Mouse (Mus musculus): ENCODE measurements around the gene Gm17019. TPM values are rescaled to one million over a fixed set of nuclear protein-coding genes. Genes with fewer than 3 reads are reported as not detected.
"Not testable (repeated sequence)": the region's sequence is repeated elsewhere in the genome, so short reads cannot be mapped to it uniquely, and the experiment has no call there.

Gene Gm17019
- polyA plus RNA-seq, 1 experiment: not detected

DNA sequence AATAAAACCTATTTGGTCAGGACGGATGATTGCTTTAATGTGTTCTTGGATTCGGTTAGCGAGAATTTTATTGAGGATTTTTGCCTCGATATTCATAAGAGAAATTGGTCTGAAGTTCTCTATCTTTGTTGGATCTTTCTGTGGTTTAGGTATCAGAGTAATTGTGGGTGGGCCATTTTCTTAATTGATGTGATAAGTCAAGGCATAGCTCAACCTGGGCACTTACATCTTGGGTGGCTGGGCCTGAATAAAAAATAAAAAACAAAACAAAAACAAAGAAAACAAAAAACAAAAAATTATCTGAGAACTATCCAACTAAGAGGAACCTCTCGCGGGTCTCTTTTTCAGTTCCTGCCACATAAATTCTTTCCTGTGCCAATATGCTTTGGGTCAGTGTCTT, 38.7 kb downstream of the Gm17019 start:
- DNase-seq; H3K27me3 ChIP-seq (ENCODE audit: control insufficient read depth, insufficient read depth, low read length); H3K36me3 ChIP-seq (ENCODE audit: control insufficient read depth, insufficient read depth, low read length); H3K4me1 ChIP-seq (replicated peaks; ENCODE audit: control insufficient read depth, insufficient read depth, low read length); H3K27ac ChIP-seq (ENCODE audit: control insufficient read depth, insufficient read depth, low read length); H3K4me3 ChIP-seq (ENCODE audit: control insufficient read depth, insufficient read depth, low read length): not testable (repeated sequence)
- WGBS: 90% methylated on average over 6 of the region's 6 CpGs

DNA sequence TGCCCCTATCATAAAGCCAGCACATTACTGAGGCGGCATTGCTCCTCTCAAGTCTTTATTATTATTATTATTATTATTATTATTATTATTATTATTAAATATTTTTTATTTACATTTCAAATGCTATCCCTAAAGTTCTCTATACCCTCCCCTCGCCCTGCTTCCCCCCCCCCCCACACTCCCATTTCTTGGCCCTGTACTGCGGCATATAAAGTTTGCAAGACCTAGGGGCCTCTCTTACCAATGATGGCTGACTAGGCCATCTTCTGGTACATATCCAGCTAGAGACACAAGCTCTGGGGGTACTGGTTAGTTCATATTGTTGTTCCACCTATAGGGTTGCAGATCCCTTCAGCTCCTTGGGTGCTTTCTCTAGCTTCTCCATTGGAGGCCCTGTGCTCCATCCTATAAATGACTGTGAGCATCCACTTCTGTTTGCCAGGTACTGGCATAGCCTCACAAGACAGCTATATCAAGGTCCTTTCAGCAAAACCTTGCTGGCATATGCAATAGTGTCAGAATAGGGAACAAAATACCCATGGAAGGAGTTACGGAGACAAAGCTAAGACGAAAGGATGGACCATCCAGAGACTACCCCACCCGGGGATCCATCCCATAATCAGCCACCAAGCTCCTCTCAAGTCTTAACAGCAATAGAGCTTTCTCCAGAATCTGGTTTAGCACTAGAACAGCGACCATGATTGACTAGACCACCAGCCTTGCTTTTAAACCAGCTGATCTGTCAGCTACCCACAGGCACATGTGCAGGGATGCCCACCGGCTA, 42.2 kb downstream of the Gm17019 start:
- not testable (repeated sequence) for H3K27ac ChIP-seq (ENCODE audit: control insufficient read depth, insufficient read depth, low read length); H3K27me3 ChIP-seq (ENCODE audit: control insufficient read depth, insufficient read depth, low read length); H3K36me3 ChIP-seq (ENCODE audit: control insufficient read depth, insufficient read depth, low read length); H3K4me1 ChIP-seq (replicated peaks; ENCODE audit: control insufficient read depth, insufficient read depth, low read length); DNase-seq; H3K4me3 ChIP-seq (ENCODE audit: control insufficient read depth, insufficient read depth, low read length)
- 83% methylated on average over 8 of the region's 8 CpGs for WGBS

DNA sequence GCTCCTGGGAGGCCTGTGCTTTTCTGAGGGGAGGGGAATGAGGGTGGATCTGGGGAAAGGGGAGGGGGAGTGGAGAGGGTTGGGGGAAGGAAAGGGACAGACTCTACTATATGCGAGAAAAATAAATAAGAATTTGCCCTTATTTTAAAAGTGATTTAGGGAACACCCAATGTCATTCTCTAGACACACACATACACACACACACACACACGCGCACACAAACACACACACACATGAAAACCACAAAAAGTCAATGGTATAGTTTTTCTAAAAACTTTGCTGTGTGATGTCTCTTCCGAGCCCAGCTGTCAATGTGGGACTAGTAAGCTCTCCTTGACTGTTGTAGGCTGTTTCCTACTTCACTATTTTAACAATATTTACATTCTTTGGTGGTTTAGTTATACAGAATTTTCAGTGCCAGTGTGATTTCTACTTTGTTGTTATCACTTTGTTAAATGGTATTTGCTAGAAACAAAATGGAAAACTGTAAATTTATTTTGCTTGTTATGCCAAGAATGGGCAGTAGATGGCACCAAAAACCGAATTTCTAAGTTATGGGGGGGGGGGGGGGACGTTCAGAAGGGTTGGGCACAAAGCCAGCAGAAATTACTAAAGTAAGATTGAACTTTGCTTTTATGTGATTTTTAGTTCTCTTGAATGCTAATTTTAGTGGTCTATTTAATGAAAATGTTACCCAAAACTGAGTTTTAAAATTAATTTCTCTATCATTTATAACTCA, 46.0 kb downstream of the Gm17019 start:
- 44% methylated on average over 6 of the region's 6 CpGs for WGBS

More for the DNA sequence above, 46.0 kb downstream of the Gm17019 start:
- H3K36me3 ChIP-seq (ENCODE audit: control insufficient read depth, insufficient read depth, low read length); H3K4me3 ChIP-seq (ENCODE audit: control insufficient read depth, insufficient read depth, low read length); H3K4me1 ChIP-seq (replicated peaks; ENCODE audit: control insufficient read depth, insufficient read depth, low read length); DNase-seq; H3K27ac ChIP-seq (ENCODE audit: control insufficient read depth, insufficient read depth, low read length); H3K27me3 ChIP-seq (ENCODE audit: control insufficient read depth, insufficient read depth, low read length): not testable (repeated sequence)

Other genes starting within 250 kb of the Gm17019 start
- not detected in 2 replicates for gene Gm9758, start 118.1 kb downstream of the Gm17019 start, polyA plus RNA-seq (2012; rRNA removed)
- not detected in 2 replicates for gene Speer4e, start 94.6 kb downstream of the Gm17019 start, polyA plus RNA-seq (2012; rRNA removed)
- gene Gm10354, start 54.1 kb downstream of the Gm17019 start, polyA plus RNA-seq (2012; rRNA removed): not detected in 2 replicates